Mouse (Mus musculus) G1E (cell line): ENCODE data around the gene Pnp2. TPM values are rescaled to one million over a fixed set of nuclear protein-coding genes. Genes with fewer than 3 reads are reported as not detected.
"Not testable (repeated sequence)": the region's sequence is repeated elsewhere in the genome, so short reads cannot be mapped to it uniquely, and the experiment has no call there.

Experiments used
- ATAC-seq: 2 replicates; pipeline ENCODE4 v1.8.0; 2016; ENCODE audit warnings: mild to moderate bottlenecking; ENCODE audit not compliant: insufficient number of reproducible peaks, poor library complexity, low FRiP score, severe bottlenecking; ENCODE audit errors: extremely low read depth
- DNase-seq: peaks from one replicate; pipeline ENCODE4 v3.0.0; 2012; ENCODE audit warnings: low spot score
- H3K27me3 ChIP-seq: 2 replicates; pipeline ENCODE4 v1.6.1; 2012; ENCODE audit warnings: mild to moderate bottlenecking, low read length, inconsistent platforms; ENCODE audit not compliant: insufficient read depth
- H3K36me3 ChIP-seq: replicated peaks from 2 replicates; pipeline ENCODE3; 2012; ENCODE audit warnings: mild to moderate bottlenecking, inconsistent platforms
- H3K4me1 ChIP-seq: 2 replicates; pipeline ENCODE4 v1.6.1; 2012; ENCODE audit warnings: low read depth, low read length, inconsistent platforms, mixed read lengths; ENCODE audit not compliant: insufficient read depth
- H3K4me3 ChIP-seq: 2 replicates; pipeline ENCODE4 v1.5.1; 2012; ENCODE audit warnings: low read depth, mild to moderate bottlenecking, inconsistent platforms, low read length, moderate library complexity, mixed read lengths
- H3K9me3 ChIP-seq: replicated peaks from 2 replicates; pipeline ENCODE4 v1.6.1; 2012; ENCODE audit warnings: inconsistent platforms
- CTCF ChIP-seq: IDR thresholded peaks from 2 replicates; pipeline ENCODE4 v1.5.1; 2012; ENCODE audit warnings: low read depth, low read length, inconsistent platforms, mixed read lengths
- GATA1 ChIP-seq: IDR thresholded peaks from 2 replicates; pipeline ENCODE4 v1.6.1; 2012; ENCODE audit warnings: borderline replicate concordance, low read length, inconsistent platforms, mixed read lengths
- GATA2 ChIP-seq: IDR thresholded peaks from 2 replicates; pipeline ENCODE4 v1.6.1; 2012; ENCODE audit warnings: low read depth, low read length, inconsistent platforms, borderline replicate concordance
- POLR2AphosphoS5 ChIP-seq: IDR thresholded peaks from 2 replicates; pipeline ENCODE4 v1.6.1; 2012; ENCODE audit warnings: low read depth, low read length, inconsistent platforms; ENCODE audit not compliant: insufficient replicate concordance
- TAL1 ChIP-seq: conservative IDR thresholded peaks from 2 replicates; pipeline ENCODE4 v1.6.1; 2012; ENCODE audit warnings: low read depth, low read length, inconsistent platforms, mixed read lengths
- polyA plus RNA-seq: library from polyadenylated mRNA; stranded (reverse); fragments of >175 nt; gene quantifications from 2 replicates; pipeline ENCODE4 v1.2.3, GENCODE M21; 2012
- total RNA-seq, 2 experiments: library from RNA; stranded (forward) in 1 of 2; stranded (reverse) in 1 of 2; fragments of 200-1000 nt in 1 of 2; fragments of >200 nt in 1 of 2; fragmentation: Nextera tagmentation in 1 of 2; gene quantifications; 2 replicates each; pipeline ENCODE4 v1.2.3; 2014 to 2017

Gene Pnp2
- total and polyA plus RNA-seq, 3 experiments, result 1.1 to 10.2 TPM; not detected in 1

GRCm38 (mm10) chr14:50938940-50939339 is 16.9 kb upstream of the Pnp2 start:
- Histone ChIP-seq H3K27me3 (no peaks in the 10 kb centered on the region), H3K4me1 (peaks cover 21% of the 10 kb centered on the region), H3K9me3 (no peaks in the 10 kb centered on the region), H3K36me3 (peaks cover 19% of the 10 kb centered on the region), H3K4me3 (peak overlapping the region; percentile 55)
- no peak for TF ChIP-seq GATA2
- TF ChIP-seq GATA1, result no peak
- TF ChIP-seq POLR2AphosphoS5, result no peak
- TF ChIP-seq TAL1, result no peak
- TF ChIP-seq CTCF, result no peak
- DNase-seq (peak; percentile 86), ATAC-seq (peak; percentile 88)

- Histone ChIP-seq H3K4me3 (peak within 1 kb of the TSS; percentile 71), H3K4me1 (peaks cover 8% of the 10 kb centered on the region), H3K36me3 (no peaks in the 10 kb centered on the region), H3K9me3 (no peaks in the 10 kb centered on the region), H3K27me3 (no peaks in the 10 kb centered on the region)
- TF ChIP-seq GATA1, result no peak
- TF ChIP-seq POLR2AphosphoS5, result peak; percentile 86; the same call in 1 of the 2 replicates
- ATAC-seq (peak; percentile 100), DNase-seq (peak; percentile 85)
Observed at GRCm38 (mm10) chr14:50943932-50944667, 11.7 kb upstream of the Pnp2 start, which contains the start of gene Gm49342. Gene Gm49342 (plus strand): TSS chr14:50944517.

GRCm38 (mm10) chr14:50944668-50945033 is 11.1 kb upstream of the Pnp2 start:
- H3K4me1 ChIP-seq, DNase-seq, H3K9me3 ChIP-seq, H3K36me3 ChIP-seq, H3K27me3 ChIP-seq: not testable (repeated sequence)
- ATAC-seq, result peak; percentile 68
- H3K4me3 ChIP-seq, result peak overlapping the region; percentile 71

- DNase-seq, H3K36me3 ChIP-seq, H3K4me1 ChIP-seq, H3K9me3 ChIP-seq, ATAC-seq, H3K27me3 ChIP-seq: not testable (repeated sequence)
- H3K4me3 ChIP-seq, result peak overlapping the region; percentile 71
Observed at GRCm38 (mm10) chr14:50945081-50945480, 10.7 kb upstream of the Pnp2 start.

GRCm38 (mm10) chr14:50945526-50945925 is 10.3 kb upstream of the Pnp2 start:
- H3K27me3 ChIP-seq, H3K4me1 ChIP-seq, ATAC-seq, H3K9me3 ChIP-seq, H3K36me3 ChIP-seq, DNase-seq: not testable (repeated sequence)
- peak overlapping the region; percentile 71; the same call in 1 of the 2 replicates for H3K4me3 ChIP-seq

DNA sequence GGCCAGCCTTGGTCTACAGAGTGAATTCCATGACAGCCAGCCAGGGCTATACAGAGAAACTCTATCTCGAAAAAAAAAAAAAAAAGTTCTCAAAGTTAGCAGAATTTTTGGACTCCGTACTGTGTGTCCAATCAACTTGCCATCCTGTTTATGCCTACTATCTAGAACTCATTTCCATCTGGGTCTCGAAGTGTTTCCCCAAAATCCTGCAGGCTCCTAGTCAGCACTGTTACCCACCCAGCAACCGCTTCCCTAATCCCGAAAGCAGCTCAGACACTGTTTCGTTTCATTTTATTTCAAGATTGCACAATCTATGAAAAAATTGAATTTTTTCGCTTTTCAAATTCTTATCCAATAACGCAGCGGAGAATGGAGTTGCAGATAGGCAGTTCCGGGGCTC is 305 bp upstream of the Pnp2 start:
- TF ChIP-seq CTCF, result no peak
- Histone ChIP-seq H3K4me3 (no peak overlapping the region), H3K36me3 (peaks cover 6% of the 10 kb centered on the region), H3K27me3 (no peaks in the 10 kb centered on the region), H3K9me3 (no peaks in the 10 kb centered on the region), H3K4me1 (no peaks in the 10 kb centered on the region)
- ATAC-seq (no peak), DNase-seq (no peak)

DNA sequence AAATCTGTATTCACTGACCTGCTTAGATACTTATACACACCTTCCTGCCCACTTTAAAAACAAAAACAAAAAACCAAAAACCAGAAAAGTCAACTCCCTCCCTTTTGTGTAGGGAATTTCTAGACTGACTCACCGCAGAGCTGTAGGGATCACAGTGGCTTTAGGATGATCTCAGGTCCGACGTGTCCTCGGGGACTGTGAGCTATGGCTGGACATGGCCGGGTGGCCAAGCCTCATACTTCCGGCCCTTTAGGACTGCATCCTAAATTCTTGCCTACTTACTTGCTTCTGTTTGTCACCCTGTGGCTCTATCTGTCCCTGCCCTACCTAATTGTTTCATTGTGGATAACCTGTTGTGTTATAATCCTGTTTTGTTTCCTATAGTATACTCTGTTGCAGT is 932 bp downstream of the Pnp2 start:
- DNase-seq, H3K9me3 ChIP-seq, H3K36me3 ChIP-seq, H3K4me1 ChIP-seq, ATAC-seq, H3K27me3 ChIP-seq: not testable (repeated sequence)
- H3K4me3 ChIP-seq, result peak overlapping the region; percentile 63; the same call in 1 of the 2 replicates

- not testable (repeated sequence) for H3K4me3 ChIP-seq, H3K9me3 ChIP-seq, H3K27me3 ChIP-seq, H3K36me3 ChIP-seq, H3K4me1 ChIP-seq, ATAC-seq, DNase-seq
Observed at GRCm38 (mm10) chr14:50957146-50957545, 1.4 kb downstream of the Pnp2 start.

GRCm38 (mm10) chr14:50958289-50958995 is 2.6 kb downstream of the Pnp2 start:
- ATAC-seq, result not testable (repeated sequence)

More at GRCm38 (mm10) chr14:50958289-50958995, 2.6 kb downstream of the Pnp2 start:
- not testable (repeated sequence) for H3K4me1 ChIP-seq, H3K9me3 ChIP-seq, H3K27me3 ChIP-seq, DNase-seq, H3K4me3 ChIP-seq, H3K36me3 ChIP-seq
